Mouse (Mus musculus) liver, embryonic 11.5 days (tissue): ENCODE measurements around the gene Ripply3. TPM values are rescaled to one million over a fixed set of nuclear protein-coding genes. Genes with fewer than 3 reads are reported as not detected.

Experiments used
- ATAC-seq: fragments of 200-750 bp; cut with Nextera tagmentation; replicated peaks from 2 replicates; pipeline ENCODE4 v1.8.0; 2017; ENCODE audit warnings: moderate number of reproducible peaks, mild to moderate bottlenecking, moderate TSS enrichment, moderate library complexity; ENCODE audit not compliant: low FRiP score
- DNase-seq: peaks from one replicate; pipeline ENCODE4 v3.0.0-alpha.2; 2017; ENCODE audit warnings: low spot score
- H3K27ac ChIP-seq: fragments of 300-500 bp; sonication (generic); 2 replicates; pipeline ENCODE4 v1.5.1; 2014; ENCODE audit warnings: mild to moderate bottlenecking, low read depth, low read length, control low read depth
- H3K27me3 ChIP-seq: fragments of 300-500 bp; sonication (generic); replicated peaks from 2 replicates; pipeline ENCODE4 v1.6.1; 2014; ENCODE audit warnings: low read length, mixed read lengths; ENCODE audit not compliant: control insufficient read depth, insufficient read depth
- H3K36me3 ChIP-seq: fragments of 300-500 bp; sonication (generic); 2 replicates; pipeline ENCODE4 v1.6.1; 2014; ENCODE audit warnings: mild to moderate bottlenecking, low read length, moderate library complexity, mixed read lengths; ENCODE audit not compliant: control insufficient read depth, insufficient read depth
- H3K4me1 ChIP-seq: fragments of 300-500 bp; sonication (generic); replicated peaks from 2 replicates; pipeline ENCODE4 v1.6.1; 2014; ENCODE audit warnings: low read length, mixed read lengths; ENCODE audit not compliant: control insufficient read depth, insufficient read depth
- H3K4me2 ChIP-seq: fragments of 300-500 bp; sonication (generic); 2 replicates; pipeline ENCODE4 v1.6.1; 2014; ENCODE audit warnings: mild to moderate bottlenecking, control low read depth, moderate library complexity
- H3K4me3 ChIP-seq: fragments of 300-500 bp; sonication (generic); 2 replicates; pipeline ENCODE4 v1.5.1; 2014; ENCODE audit warnings: low read depth, low read length, control low read depth
- H3K9ac ChIP-seq: fragments of 300-500 bp; sonication (generic); 2 replicates; pipeline ENCODE4 v1.6.1; 2014; ENCODE audit warnings: low read depth, low read length, control low read depth
- H3K9me3 ChIP-seq: fragments of 300-500 bp; sonication (generic); 2 replicates; pipeline ENCODE4 v1.6.1; 2016; ENCODE audit warnings: low read length, inconsistent platforms, mixed read lengths; ENCODE audit not compliant: control insufficient read depth
- WGBS: fragments of 180-500 bp; shearing (Covaris S2); extraction: QIAGEN DNeasy Blood & Tissue Kit; methylation state at CpG from one replicate; pipeline ENCODE4 v1.1.7; 2014; 5-methylcytosine and 5-hydroxymethylcytosine counted together
- polyA plus RNA-seq: library from polyadenylated mRNA; unstranded; fragments of >200 nt; fragmentation: Nextera tagmentation; extraction: Ambion mirVana; gene quantifications from 2 replicates; pipeline ENCODE4 v1.2.1, GENCODE M21; 2014

Ripply3 gene
- polyA plus RNA-seq: 4.7 and 5.2 TPM in 2 replicates

DNA sequence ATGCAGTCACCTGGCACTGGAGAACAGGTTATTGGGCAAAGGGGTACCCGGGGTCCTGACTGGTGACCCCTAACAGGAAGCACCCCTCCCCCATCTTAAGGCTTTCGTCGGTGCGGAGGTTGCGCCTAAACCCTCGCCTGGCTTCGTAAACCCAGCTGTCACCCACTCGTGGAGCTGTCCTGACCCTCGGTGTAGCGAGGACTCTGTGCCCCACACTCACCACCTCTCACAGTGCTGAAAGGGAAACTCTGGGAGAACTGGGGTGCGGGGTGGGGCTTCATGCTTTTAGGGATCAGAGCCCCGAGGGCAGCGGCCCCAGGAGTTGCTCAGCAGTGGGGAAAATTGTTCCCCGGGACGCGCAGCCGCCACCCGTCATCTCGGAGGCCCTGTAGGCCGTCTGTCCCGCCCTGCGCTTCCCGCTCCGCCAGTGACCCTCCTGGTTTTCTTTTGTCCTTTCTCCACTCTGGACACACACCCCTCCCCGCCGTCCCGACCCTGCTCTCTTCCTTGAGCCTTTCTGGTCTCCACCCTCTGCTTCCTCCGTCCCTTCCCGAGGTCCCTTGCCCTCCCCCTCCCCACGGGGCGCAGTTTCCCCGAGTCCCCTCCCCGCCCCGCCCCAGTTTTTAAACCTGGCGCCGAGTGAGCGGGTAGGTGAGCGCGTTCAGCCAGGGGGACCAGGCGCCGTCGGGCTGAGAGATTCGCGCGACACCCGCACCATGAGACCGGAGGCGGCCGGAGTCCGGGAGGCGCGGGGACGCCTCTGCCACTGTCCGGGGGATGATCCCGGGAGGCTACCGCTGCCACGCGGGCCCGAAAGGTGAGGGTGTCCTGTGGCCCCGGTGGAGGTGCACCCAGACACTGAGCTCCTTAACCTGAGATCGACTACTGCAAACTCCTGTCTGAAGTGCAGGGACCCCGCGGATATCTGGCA is at the start of gene Ripply3:
Ripply3 (plus strand) TSS at position 640 of the 931 bp plus-strand sequence.
- ATAC-seq (peak; percentile 55), DNase-seq (peak; percentile 64)
- Histone ChIP-seq H3K27me3 (peaks cover 27% of the 10 kb centered on the region), H3K4me2 (peak within 1 kb of the TSS; percentile 92), H3K9ac (peak within 1 kb of the TSS; percentile 44), H3K4me1 (peaks cover 16% of the 10 kb centered on the region), H3K9me3 (no peaks in the 10 kb centered on the region), H3K27ac (no peak within 1 kb of the TSS; the same call in 1 of the 2 replicates), H3K36me3 (no peaks in the 10 kb centered on the region), H3K4me3 (peak within 1 kb of the TSS; percentile 66)
- 1% methylated on average over 63 of the region's 63 CpGs for WGBS

DNA sequence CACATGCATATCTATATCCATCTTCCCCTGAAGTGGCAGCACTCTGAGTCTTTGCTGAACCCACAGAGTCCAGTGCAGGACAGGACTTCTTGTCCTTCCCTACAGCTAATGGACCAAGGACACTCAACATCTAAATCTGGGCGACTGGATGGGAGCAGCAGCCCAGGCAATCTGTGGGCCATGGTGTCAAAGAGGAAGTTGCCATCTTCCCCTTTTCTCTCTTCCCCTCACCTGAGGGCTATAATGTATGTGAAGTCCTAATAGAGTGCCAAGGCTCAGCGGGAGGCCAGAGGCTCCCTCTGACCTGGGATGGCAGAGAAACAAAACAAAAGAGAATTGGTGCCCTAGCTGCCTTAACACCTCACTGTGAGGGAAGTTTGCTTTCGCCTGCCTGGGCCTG is 44.2 kb upstream of the Ripply3 start:
- Histone ChIP-seq H3K9me3 (no peaks in the 10 kb centered on the region), H3K9ac (no peak overlapping the region), H3K4me3 (no peak overlapping the region), H3K36me3 (peaks cover 4% of the 10 kb centered on the region; the same call in 1 of the 2 replicates), H3K4me2 (no peak overlapping the region), H3K4me1 (no peaks in the 10 kb centered on the region), H3K27me3 (no peaks in the 10 kb centered on the region), H3K27ac (no peak overlapping the region)
- ATAC-seq: no peak
- no peak for DNase-seq
- 84% methylated on average over 3 of the region's 3 CpGs for WGBS

- H3K4me1 ChIP-seq: no peaks in the 10 kb centered on the region; the same call in 1 of the 2 replicates
- WGBS: 71% methylated on average over 9 of the region's 9 CpGs
- ATAC-seq: no peak
These were observed 40.4 kb upstream of the Ripply3 start for GRCm38 (mm10) chr16:94287826-94288225.

GRCm38 (mm10) chr16:94289138-94290072 is 38.8 kb upstream of the Ripply3 start:
- no peaks in the 10 kb centered on the region for H3K36me3 ChIP-seq
- no peaks in the 10 kb centered on the region for H3K9me3 ChIP-seq
- peak overlapping the region; percentile 94 for H3K4me3 ChIP-seq
- H3K4me2 ChIP-seq: peak overlapping the region; percentile 99
- peak overlapping the region; percentile 89 for H3K9ac ChIP-seq
- H3K27ac ChIP-seq: peak overlapping the region; percentile 32; the same call in 1 of the 2 replicates
- DNase-seq (peak; percentile 56), ATAC-seq (no peak; the same call in none of the 2 replicates)
- H3K4me1 ChIP-seq: no peaks in the 10 kb centered on the region; the same call in 1 of the 2 replicates
- WGBS: 15% methylated on average over 36 of the region's 39 CpGs
- H3K27me3 ChIP-seq: 0 out of 2 replicates have a peak, but pooled peaks cover 4% of the 10 kb centered on the region

More at GRCm38 (mm10) chr16:94287826-94288225, 40.4 kb upstream of the Ripply3 start:
- no peak for DNase-seq
- Histone ChIP-seq H3K4me3 (no peak overlapping the region), H3K9ac (no peak overlapping the region), H3K27ac (no peak overlapping the region), H3K9me3 (no peaks in the 10 kb centered on the region), H3K27me3 (0 out of 2 replicates have a peak, but pooled peaks cover 4% of the 10 kb centered on the region), H3K4me2 (no peak overlapping the region), H3K36me3 (no peaks in the 10 kb centered on the region)

DNA sequence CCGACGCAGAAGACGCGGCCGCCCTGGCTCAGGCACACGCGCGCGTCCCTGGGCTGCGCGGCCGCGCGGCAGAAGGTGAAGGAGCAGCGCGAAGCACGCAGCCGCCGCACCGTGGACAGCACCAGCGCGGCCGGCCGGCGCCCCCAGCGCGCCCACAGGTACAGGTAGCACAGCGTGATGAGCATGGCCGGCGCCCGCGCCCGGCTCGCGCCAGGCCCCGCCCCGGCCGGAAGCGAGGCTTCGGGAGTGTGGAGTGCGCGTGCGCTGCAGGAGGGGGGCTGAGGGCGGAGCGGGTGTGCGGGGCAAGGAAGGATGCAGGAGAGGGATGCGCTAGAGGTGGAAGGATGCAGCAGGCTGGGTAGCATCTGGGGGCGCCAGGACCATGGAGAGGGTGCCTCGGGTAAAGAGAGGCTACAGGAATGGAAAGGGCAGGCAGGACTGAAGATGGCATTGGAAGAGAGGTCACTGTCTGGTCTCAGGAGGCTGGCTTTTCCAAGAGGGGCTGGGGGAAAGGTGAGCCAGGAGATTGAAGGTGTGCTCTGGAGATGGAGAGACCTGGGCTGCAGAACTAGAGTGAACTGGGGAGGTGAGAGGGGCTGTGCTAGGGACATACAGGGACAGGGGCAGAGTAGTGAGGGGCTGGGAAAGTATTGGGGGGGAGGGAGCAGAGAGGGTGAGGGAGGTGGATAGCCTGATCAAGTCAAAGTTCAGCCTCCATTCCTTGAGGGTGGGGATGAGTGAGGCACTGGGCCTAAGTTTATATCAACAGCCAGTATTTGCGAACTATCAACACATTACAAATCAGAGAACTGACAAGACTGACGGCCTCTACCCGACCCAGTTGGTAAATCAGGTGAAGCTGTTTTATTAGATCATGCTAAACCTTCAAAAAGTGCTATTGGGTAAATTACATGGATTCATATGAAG is 37.9 kb upstream of the Ripply3 start:
- H3K9me3 ChIP-seq: no peaks in the 10 kb centered on the region
- no peaks in the 10 kb centered on the region; the same call in 1 of the 2 replicates for H3K4me1 ChIP-seq
- WGBS: 6% methylated on average over 52 of the region's 52 CpGs
- H3K27me3 ChIP-seq: 0 out of 2 replicates have a peak, but pooled peaks cover 4% of the 10 kb centered on the region
- ATAC-seq (peak; percentile 92), DNase-seq (peak; percentile 88)
- H3K9ac ChIP-seq: peak overlapping the region; percentile 89
- H3K27ac ChIP-seq: peak overlapping the region; percentile 32; the same call in 1 of the 2 replicates
- no peaks in the 10 kb centered on the region for H3K36me3 ChIP-seq
- peak overlapping the region; percentile 99 for H3K4me2 ChIP-seq
- H3K4me3 ChIP-seq: peak overlapping the region; percentile 94

DNA sequence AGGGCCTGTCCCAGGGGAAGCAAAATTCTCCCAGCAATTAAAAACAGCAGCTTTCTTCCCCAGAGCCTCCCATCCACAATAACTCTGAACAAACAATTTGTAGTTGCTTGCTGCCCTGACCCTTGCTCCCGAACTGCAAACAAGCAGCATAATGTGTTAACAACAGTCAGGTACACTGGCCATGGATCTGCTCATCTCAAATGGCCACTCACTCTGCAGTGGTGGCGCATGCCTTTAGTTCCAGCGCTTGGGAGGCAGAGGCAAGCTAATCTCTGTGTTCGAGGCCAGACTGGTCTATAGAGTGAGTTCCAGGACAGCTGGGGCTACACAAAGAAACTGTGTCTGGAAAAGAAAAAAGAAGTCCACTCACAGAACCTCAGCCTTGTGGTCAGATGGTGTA is 37.1 kb upstream of the Ripply3 start:
- no peaks in the 10 kb centered on the region for H3K36me3 ChIP-seq
- no peak for DNase-seq
- H3K9ac ChIP-seq: no peak overlapping the region
- no peak overlapping the region for H3K4me2 ChIP-seq
- 0 out of 2 replicates have a peak, but pooled peaks cover 4% of the 10 kb centered on the region for H3K27me3 ChIP-seq
- no peak for ATAC-seq
- H3K4me3 ChIP-seq: no peak overlapping the region
- no peaks in the 10 kb centered on the region for H3K9me3 ChIP-seq
- 78% methylated on average over 4 of the region's 4 CpGs for WGBS
- no peaks in the 10 kb centered on the region; the same call in 1 of the 2 replicates for H3K4me1 ChIP-seq
- no peak overlapping the region for H3K27ac ChIP-seq

DNA sequence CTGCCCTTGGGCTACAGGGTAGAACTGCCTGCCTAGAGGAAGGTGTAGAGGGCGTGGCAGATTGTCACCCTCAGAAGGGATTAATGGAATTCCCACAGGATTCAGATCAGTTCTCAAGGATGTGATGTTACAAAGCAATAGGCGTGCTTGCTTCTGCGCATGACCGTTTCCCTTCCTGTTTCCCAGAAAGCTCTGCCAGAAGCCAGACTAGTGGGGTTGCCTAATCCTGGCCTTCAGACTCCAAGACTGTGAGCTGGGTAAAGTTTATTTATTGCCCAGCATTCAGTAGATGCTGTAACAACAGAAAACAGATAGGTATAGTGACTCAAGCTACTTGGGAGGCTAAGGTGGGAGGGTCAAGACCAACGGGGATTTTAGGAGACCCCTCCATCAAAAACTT is 30.1 kb upstream of the Ripply3 start:
- Histone ChIP-seq H3K27ac (no peak overlapping the region), H3K9ac (no peak overlapping the region), H3K27me3 (peaks cover 9% of the 10 kb centered on the region), H3K4me1 (peaks cover 5% of the 10 kb centered on the region), H3K4me3 (no peak overlapping the region), H3K9me3 (no peaks in the 10 kb centered on the region), H3K4me2 (no peak overlapping the region), H3K36me3 (no peaks in the 10 kb centered on the region)
- ATAC-seq (no peak), DNase-seq (no peak)
- WGBS: 84% methylated on average over 5 of the region's 5 CpGs
